Mouse (Mus musculus) large intestine, adult 2 months (tissue): ENCODE data around the gene Armc6. TPM values are rescaled to one million over a fixed set of nuclear protein-coding genes. Genes with fewer than 3 reads are reported as not detected.

Source experiments
- DNase-seq: peaks from one replicate; pipeline ENCODE4 v3.0.0-alpha.2; 2012; ENCODE audit warnings: low read depth, low spot score
- WGBS: fragments of 180-500 bp; shearing (Covaris S2); methylation state at CpG from one replicate; pipeline ENCODE4 v1.1.7; 2018; 5-methylcytosine and 5-hydroxymethylcytosine counted together
- polyA plus RNA-seq: library from polyadenylated mRNA; depleted of rRNA; stranded (reverse); fragments of >200 nt; gene quantifications from 2 replicates; pipeline ENCODE4 v1.2.3, GENCODE M21; 2012; rRNA removed

Gene Armc6
- polyA plus RNA-seq: 13.6 and 15.2 TPM in 2 replicates

DNA sequence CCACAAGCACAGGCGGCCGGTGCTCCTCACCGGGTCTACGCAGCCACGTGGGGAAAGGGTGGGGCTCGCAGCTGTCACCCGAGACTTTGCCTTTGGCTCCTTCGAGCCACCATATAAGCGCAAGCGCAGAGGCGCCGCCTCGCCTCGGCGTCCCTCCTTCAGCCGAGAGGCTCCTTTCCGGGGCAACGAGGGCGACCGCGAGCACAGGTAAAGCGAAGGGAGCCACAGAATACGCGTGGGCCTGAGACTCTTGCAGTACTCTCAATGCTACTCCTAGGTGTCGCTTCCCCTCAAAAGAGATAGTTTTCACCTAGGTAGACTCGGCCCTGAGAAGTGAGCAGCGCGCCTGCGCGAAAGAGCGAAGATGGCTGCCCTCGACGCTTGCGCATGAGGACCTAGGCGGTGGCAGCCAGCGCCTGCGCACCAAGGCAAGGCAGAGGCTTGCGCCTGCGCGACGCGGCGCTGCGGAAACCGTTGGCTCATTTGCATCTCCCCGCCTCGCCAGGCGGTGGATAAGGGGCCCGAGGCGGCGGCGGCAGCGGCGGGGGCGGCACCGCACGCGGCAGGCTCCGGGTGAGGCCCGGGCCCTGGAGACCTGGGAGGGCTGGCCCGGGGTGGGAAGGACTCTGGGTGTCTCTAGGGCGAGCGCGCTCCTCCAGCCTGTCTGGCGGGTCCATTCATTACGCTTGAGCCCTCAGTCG is at the start of gene Armc6, which contains the start of gene Sugp2:
Gene Armc6 (minus strand): TSS at position 387 of the 701 bp plus-strand sequence.
Gene Sugp2 (plus strand): TSS at position 147 of the 701 bp plus-strand sequence.
- DNase-seq: peak; percentile 83
- WGBS: under 1% methylated on average over 66 of the region's 67 CpGs

DNA sequence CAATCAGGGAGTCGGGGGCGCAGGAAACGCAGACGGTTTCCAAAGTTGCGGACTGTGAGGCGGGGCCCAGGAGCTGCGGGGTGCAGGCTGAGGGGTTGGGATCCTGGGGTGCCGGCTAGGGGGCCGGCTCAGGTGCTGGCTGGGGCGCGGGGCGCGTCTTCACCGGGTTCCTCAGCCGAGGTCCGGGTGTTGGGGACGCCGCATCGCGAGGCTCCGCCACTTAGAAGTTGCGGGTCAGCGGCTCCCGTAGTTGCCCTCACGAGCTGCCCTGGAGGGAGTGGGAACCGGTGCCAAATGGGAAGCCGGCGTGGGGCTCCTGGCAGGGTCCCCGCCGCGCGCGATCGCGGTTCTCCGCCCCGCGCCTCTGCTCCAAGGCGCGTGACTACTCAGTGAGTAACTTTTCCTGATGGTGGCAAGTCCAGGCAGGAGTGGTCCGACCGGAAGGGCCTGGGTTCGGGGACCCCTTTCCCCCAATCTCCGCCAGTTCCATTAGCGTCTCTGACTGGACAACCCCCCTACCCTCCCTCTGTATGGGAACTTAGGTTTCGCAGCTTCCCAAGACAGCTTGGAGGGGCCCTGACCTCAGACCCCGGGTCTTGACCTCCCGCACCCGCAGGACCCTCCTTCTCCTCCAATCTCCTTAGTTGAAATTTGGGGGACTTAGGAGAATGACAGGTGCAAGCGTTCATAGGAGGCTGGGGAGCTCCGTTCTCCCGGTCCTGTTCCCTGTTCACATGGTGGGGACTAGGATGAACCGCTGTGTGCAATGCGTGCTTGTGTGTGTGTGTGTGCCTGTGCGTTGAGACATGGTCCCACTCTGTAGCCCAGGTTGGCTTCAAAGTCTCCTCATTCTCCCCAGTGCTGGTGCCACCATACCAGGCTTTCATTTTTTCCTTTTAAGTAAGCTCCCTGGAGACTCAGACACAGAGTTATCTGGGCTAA is 49.1 kb upstream of the Armc6 start:
- 2% methylated on average over 53 of the region's 55 CpGs for WGBS
- no peak for DNase-seq

DNA sequence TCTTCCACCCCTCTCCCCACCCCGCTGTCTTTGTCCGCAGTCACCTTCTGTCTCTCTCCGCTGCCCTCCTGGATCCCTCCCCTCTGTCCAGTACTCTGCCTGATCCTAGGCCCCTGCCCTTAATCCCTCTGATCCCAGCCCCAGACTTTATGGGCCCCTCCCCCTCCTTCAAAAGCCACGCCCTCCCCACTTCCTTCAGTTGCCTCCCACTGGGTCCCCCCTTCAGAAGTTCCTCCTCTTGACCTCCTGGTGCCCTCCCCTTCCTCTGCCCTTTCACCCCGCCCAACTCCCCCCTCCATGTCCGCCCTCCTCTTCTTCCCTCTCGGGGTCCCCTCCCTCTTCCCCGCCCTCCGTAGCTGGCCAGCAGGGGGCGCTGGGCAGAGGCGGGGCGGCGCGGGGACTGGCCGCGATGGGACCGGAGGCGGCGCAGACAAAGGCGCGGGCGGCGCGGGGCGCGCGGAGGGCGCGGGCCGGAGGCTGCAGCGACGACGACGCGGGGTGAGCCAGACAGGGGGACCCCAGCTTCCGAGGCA is 48.4 kb upstream of the Armc6 start, which contains the start of gene Homer3:
Gene Homer3 (plus strand): TSS at position 225 of the 533 bp plus-strand sequence.
- WGBS: 3% methylated on average over 36 of the region's 36 CpGs
- DNase-seq: peak; percentile 37

DNA sequence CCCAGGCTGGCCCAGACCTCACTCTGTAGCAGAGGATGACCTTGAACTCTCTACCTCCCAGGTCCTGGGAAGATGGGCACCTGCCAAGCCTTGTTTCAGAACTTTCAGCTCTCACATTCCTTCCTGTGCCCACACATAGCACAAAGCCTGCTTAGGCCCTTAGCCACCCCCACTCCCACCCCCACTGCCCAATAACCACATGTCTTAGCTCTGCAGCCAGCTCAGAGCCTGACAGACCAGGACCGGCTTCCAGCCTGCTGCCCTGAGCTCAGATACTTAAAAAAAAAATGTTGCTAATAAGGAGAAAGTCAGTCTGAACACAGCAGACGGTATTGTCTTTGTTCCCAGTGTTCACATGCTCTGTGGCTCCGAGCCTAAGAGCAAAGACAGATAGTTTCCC is 46.7 kb upstream of the Armc6 start:
- no peak for DNase-seq
- 64% methylated on average over 3 of the region's 3 CpGs for WGBS

DNA sequence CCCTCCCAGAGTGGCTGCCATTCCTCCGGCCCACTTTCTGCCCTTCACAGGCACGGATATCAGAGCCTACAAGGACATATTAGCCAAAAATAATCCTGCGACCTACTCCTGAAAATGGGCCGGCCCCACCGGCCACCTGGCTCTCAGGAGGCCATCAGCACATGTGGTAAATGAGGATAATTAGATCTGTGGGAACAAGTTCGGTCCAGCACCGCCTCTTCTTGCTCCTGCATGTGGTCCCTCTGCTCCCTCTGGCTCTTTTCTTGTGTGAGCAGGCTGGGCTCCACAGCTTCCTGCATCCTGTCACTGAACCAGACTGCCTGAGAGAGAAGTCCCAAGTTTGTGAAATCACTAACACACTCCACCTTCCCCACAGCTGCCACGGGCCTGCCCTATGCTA is 45.0 kb upstream of the Armc6 start:
- 61% methylated on average over 8 of the region's 8 CpGs for WGBS

DNA sequence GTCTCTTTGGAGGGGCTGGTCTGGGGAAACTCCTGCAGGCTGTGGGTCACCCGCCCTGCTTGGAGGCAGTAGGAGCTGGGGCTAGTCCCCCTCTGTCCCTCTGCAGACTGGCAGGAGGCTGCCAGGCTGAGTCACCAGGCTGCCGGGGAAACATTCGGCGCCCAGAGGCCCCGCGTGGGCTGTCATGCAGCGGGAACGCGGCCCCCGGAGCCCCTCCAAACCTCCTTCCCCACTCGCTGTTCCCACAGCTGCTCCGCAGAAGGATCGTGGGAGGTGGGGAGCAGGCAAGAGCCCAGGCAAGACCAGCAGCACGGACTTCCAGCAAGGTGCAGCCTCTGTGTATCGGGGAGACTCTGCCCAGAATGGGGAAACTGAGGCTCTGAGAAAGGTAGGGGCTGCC is 43.9 kb upstream of the Armc6 start:
- WGBS: 56% methylated on average over 15 of the region's 15 CpGs
- DNase-seq: no peak

More for the DNA sequence above, 45.0 kb upstream of the Armc6 start:
- DNase-seq: no peak

DNA sequence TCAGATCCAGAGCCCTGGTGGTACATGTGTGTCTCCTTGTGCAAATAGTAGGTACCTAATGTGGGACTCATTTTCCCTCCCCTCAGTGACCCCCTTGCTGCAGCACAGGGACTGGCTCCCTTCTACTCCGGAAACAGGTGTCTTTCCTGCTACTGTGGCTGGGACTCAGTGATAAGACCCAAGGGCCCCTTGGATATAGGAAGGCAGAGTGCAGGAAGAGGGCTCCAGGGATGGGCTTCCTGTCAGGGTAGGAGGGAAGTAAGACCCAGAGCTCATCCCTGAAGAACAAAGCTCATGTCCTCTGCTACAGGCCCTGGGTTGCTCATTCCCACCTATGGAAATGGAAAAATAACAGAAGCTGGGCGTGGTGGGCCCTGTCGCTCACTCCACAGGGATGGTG is 42.2 kb upstream of the Armc6 start:
- WGBS: 90% methylated on average over 3 of the region's 3 CpGs
- DNase-seq: no peak

DNA sequence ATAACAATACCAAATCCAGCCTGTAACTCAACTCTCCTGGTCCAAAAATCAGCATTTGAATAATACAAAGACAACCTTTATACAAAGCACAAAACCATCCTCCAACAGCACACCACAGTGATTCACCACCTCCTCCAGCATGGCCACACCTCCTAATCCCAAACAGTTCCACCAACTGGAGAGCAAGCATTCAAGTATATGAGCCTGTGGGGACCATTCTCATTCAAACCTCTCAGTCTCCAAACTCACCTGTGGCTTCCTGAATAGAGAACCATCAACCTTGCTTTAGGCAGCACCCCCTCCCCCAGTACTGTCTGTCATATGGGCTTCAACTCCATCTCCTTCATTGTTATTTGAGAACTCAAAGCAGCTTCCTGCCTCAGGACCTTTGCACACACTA is 40.1 kb upstream of the Armc6 start:
- no peak for DNase-seq

DNA sequence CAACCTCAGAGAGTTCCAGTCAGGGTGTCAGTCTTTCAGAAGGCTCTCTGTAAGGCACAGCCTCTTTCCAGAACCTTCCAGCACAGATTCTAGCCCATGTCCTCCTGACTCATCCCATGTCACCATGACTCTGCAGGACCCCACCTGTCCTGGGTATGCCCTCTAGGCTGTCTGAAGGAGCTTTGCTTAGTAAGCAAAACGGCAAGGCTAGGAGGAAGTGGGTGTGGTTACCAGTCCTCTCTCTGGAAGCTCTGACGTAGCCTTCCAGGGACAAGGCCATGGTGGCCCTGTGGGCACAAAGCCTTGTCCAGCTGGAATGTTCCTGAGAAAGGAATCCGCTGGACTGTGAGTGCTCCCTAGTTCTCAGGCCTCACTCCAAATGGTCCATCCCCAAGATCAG is 38.7 kb upstream of the Armc6 start:
- no peak for DNase-seq
- WGBS: 31% methylated on average over 3 of the region's 3 CpGs

DNA sequence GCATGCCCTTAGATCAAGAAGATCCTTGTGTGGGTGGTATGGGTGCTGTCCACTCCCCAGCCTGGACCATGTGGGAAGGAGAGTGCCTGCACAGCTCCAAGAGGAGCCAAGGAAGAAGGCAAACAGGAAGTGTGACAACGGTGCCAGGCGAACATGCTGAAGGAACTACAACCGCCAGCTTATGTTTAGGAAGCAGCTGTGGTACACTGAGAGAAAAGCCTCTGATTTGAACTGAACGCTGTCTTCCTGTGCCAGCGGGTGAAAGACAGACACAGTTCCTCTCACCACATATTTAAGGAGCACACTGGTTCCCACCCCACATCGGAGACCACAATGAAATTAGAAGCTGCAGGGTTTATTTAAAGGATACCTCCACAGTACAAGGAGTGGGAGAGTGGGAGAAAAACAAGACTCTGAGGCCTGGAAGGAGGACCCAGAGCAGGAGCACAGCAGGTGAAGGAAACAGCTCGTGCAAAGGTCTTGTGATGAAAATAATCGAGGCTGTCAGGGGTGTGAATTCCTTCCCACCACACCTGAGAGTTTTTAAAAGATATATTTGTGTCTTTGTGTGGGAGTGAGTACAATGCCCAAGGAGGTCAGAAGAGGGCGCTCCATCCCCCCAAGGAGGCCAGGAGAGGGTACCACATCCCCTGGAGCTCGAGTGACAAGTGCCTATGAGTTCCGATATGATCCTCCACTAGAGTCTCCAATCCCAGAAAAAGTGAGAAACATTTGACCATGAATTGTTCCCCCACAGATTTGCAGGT is 34.7 kb upstream of the Armc6 start:
- no peak for DNase-seq
- 43% methylated on average over 11 of the region's 11 CpGs for WGBS

DNA sequence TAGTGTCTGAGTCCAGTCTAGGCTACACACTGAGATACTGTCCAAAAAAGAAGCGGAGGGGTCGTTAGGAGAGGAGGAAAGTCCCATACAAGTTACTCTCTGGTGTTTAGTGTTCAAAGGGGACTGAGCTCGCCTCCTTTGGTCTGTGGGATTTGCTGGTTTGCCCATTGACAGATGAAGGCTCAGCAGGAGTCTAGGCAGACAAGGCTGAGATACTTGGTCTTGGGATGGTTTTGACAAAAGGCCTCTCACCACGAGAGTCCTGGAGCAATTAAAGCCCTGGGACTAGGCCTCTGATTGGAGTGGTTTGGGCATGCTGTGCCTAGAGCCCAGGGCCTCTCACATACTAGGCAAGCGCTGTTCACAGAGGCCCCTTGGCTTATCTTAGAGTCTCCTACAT is 34.0 kb upstream of the Armc6 start:
- WGBS: 69% methylated on average over 5 of the region's 5 CpGs
- DNase-seq: no peak

DNA sequence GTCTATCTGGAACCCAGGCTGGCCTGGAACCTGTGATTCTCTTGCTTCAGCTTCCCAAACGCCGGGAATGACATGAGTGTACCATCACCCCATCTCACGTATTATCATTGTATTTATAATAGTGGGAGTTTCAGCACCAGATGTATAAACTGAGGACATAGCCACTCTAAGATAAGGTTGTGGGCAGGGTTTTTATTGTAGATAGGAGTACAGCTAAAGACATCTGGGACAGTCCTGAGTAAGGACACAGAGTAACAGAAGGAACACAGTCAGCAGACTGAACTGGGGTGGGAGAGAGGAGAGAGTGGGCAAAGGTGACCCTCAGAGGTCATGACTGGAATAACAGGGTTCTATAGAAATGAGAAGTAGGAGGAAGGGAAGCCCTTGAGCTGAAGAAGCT is 33.4 kb upstream of the Armc6 start:
- DNase-seq: no peak
- 87% methylated on average over 3 of the region's 3 CpGs for WGBS

DNA sequence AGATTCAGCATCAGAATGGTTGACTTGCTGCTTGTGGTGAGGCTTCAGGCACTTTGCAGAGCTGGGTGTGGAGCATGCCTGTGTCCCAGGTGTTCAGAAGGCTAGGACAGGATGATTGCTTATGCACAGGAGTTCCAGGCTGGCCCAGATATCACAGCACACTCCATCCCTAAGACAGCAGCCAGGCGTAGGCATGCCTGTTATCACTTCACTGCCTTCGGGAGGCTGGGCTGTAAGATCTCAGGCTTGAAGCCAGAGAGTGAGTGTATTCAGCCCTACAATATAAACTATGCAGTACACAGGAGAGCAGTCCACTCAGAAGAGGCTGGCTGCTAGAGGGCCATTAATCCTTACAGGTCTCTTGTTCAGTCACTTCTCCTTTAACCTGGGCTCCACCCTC is 24.8 kb upstream of the Armc6 start:
- DNase-seq: no peak
- 85% methylated on average over 2 of the region's 2 CpGs for WGBS

DNA sequence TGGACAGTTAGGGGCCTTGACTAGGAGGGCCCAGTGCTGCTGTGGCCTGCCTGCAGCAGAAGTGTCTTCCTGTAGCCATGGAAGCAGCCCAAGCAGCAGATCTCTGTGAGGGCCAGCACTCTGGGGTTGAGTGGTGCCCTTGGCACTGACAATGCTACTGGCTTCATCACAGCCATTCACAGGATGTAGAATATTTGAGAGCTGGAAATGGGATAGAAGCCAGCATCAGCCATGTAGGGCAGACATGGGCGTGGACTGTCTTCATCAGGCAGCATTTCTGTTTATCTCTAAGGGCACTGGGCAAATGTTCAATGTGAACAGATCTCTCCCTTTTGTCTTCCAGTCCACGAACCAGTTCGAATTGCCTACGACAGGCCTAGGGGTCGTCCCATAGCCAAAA is 24.3 kb upstream of the Armc6 start:
- WGBS: 72% methylated on average over 5 of the region's 5 CpGs
- no peak for DNase-seq

DNA sequence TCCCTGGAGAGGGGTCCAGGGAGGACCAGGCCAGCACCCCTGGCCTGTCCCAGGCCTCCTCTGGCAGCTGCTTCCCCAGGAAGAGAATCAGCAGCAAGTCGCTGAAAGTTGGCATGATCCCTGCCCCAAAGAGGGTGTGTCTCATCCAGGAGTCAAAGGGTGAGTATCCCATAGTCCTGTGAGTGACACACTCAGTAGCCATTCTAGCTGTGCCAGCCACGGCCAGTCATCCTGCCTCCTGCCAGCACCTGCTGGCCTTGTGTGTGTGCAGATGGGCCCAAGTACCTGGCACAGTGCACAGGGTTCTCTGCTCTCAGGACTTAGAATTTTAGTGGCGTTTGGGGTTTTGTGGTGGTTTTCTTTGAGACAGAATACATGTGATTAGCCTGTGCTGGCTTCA is 23.2 kb upstream of the Armc6 start:
- WGBS: 43% methylated on average over 3 of the region's 3 CpGs
- no peak for DNase-seq

DNA sequence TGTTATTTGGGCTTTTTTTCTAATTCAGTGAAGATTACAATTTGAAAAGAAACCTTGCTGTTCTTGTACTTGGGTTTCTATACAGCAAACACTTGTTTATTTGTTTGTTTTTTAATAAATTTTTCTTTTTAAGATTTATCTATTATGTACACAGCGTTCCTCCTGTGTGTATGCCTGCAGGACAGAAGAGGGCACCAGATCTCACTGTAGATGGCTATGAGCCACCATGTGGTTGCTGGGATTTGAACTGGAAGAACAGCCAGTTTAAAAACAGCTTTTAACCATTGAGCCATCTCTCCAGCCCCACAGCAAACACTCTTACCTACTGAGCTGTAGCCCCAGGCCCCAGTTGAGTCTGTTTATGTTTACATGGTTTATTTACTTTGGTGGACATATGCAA is 20.4 kb upstream of the Armc6 start:
- no peak for DNase-seq
- 75% methylated on average over 1 of the region's 1 CpGs for WGBS

DNA sequence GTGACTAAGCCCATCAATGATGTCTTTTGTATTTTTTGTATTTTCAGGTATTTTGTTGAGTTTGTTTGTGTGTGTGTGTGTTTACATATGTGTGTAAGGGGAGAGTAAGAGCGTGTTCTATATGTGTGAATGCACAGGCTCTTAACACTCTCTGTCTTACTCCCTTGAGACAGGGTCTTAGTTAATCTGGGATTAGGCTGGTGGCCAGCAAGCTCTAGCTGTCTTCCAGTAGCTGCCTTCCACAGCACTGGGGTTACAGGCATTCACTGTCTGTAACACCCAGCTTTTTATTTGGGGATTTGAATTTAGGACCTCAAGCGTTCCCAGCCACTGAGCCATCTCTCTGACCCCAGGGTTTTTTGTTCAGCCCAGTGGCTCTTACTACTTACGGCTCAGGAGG is 13.6 kb upstream of the Armc6 start:
- no peak for DNase-seq

DNA sequence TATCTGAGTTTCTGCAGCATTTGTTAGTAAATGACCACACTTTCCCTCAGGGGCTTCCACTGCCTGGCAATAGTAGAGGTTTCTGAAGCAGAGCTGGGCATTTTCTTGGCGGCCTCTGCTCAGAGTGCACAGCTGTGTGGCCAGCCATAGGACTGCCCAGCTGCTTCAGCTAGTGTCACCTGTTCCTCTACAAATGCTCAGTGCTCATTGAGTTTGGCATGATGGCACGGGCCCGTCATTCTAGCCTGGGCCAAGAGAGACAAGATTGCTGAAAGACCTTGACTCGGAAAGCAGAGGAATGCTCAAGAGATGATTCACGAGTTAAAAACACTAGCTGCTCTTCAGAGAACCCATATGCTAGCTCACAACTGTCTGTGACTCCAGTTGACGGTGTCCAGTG is 12.4 kb upstream of the Armc6 start:
- 83% methylated on average over 6 of the region's 6 CpGs for WGBS
- DNase-seq: no peak

More for the DNA sequence above, 13.6 kb upstream of the Armc6 start:
- WGBS: 95% methylated on average over 3 of the region's 3 CpGs

DNA sequence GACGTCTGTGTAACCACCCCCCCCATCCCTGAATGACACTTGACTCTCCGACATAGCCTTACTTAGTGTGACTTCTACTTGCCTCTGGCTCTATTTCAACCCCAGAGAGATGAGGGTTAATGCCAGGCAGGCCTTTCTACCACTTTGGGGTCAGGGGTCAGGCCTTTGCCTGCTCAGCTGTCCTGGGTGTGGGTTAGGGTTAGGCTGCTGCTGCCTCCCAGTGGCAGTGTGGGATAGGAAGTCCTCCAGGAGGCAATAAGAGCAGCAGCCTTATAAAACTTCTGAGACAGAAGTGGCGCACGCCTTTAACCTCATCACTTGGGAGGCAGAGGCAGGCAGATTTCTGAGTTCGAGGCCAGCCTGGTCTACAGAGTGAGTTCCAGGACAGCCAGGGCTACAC is 6.4 kb upstream of the Armc6 start:
- no peak for DNase-seq
- WGBS: 89% methylated on average over 5 of the region's 5 CpGs

DNA sequence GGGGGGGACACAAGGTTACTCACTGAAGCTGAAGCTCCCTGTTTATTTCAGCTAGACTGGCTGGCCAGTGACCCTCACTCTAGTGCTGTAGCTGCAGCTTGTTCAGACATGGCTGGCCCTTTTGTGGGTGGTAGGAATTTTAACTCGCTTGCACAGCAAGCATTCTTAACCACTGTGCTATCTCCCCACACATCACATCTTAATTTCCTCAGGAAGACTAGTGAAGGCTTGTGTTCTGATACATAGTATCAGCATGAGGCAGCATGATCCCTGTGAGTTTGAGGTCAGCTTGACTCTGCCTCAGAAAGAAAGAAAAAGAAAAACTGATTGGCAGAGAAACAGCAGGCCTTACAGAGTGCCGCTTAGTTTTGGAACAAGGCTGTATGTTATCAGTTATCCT is 3.6 kb upstream of the Armc6 start:
- DNase-seq: no peak
- 91% methylated on average over 2 of the region's 2 CpGs for WGBS
